Mouse (Mus musculus) splenic B cell, adult 2 months (primary cell): ENCODE results near the gene Adprm.
"Not testable (repeated sequence)": the region's sequence is repeated elsewhere in the genome, so short reads cannot be mapped to it uniquely, and the experiment has no call there.

ENCODE experiments used
- DNase-seq: peaks from one replicate; pipeline ENCODE4 v3.0.0-alpha.2; 2011; ENCODE audit warnings: low read depth, low spot score
- H3K27me3 ChIP-seq: 2 replicates; pipeline ENCODE4 v1.6.1; 2012; ENCODE audit warnings: mild to moderate bottlenecking, low read length, moderate library complexity, mixed read lengths; ENCODE audit not compliant: control insufficient read depth, poor library complexity, insufficient read depth, severe bottlenecking
- H3K36me3 ChIP-seq: 2 replicates; pipeline ENCODE4 v1.6.1; 2012; ENCODE audit warnings: mild to moderate bottlenecking, low read length, moderate library complexity, mixed read lengths; ENCODE audit not compliant: control insufficient read depth, poor library complexity, insufficient read depth, severe bottlenecking

The Adprm gene

GRCm38 (mm10) chr11:67052321-67052952 lies at the start of gene Adprm, which contains the start of gene Sco1:
Gene Adprm (minus strand): TSS chr11:67052594.
Gene Sco1 (plus strand): TSS chr11:67052670.
- peak; percentile 79 for DNase-seq
- Histone ChIP-seq H3K27me3 (no peaks in the 10 kb centered on the region), H3K36me3 (peaks cover 6% of the 10 kb centered on the region)

GRCm38 (mm10) chr11:67101713-67102112 lies 49.3 kb upstream of the Adprm start:
- DNase-seq = peak; percentile 66
- Histone ChIP-seq H3K36me3 (no peaks in the 10 kb centered on the region), H3K27me3 (no peaks in the 10 kb centered on the region)

GRCm38 (mm10) chr11:67100169-67100568 lies 47.8 kb upstream of the Adprm start:
- no peaks in the 10 kb centered on the region for H3K27me3 ChIP-seq
- peak; percentile 27 for DNase-seq
- no peaks in the 10 kb centered on the region for H3K36me3 ChIP-seq

GRCm38 (mm10) chr11:67099241-67099640 lies 46.8 kb upstream of the Adprm start:
- no peak for DNase-seq
- Histone ChIP-seq H3K36me3 (no peaks in the 10 kb centered on the region), H3K27me3 (no peaks in the 10 kb centered on the region)

GRCm38 (mm10) chr11:67098427-67098826 lies 46.0 kb upstream of the Adprm start:
- no peak for DNase-seq
- Histone ChIP-seq H3K36me3 (no peaks in the 10 kb centered on the region), H3K27me3 (no peaks in the 10 kb centered on the region)

GRCm38 (mm10) chr11:67097709-67098108 lies 45.3 kb upstream of the Adprm start:
- H3K27me3 ChIP-seq = no peaks in the 10 kb centered on the region
- H3K36me3 ChIP-seq = no peaks in the 10 kb centered on the region
- no peak for DNase-seq

GRCm38 (mm10) chr11:67094470-67094869 lies 42.1 kb upstream of the Adprm start:
- no peak for DNase-seq

GRCm38 (mm10) chr11:67093652-67094051 lies 41.3 kb upstream of the Adprm start:
- H3K27me3 ChIP-seq = 0 out of 2 replicates have a peak, but pooled peaks cover 2% of the 10 kb centered on the region

More at GRCm38 (mm10) chr11:67094470-67094869, 42.1 kb upstream of the Adprm start:
- no peaks in the 10 kb centered on the region for H3K36me3 ChIP-seq
- 0 out of 2 replicates have a peak, but pooled peaks cover 2% of the 10 kb centered on the region for H3K27me3 ChIP-seq

GRCm38 (mm10) chr11:67093201-67093600 lies 40.8 kb upstream of the Adprm start:
- 0 out of 2 replicates have a peak, but pooled peaks cover 2% of the 10 kb centered on the region for H3K27me3 ChIP-seq
- no peak for DNase-seq
- H3K36me3 ChIP-seq = no peaks in the 10 kb centered on the region

More at GRCm38 (mm10) chr11:67093652-67094051, 41.3 kb upstream of the Adprm start:
- DNase-seq = no peak
- no peaks in the 10 kb centered on the region for H3K36me3 ChIP-seq

- H3K27me3 ChIP-seq, H3K36me3 ChIP-seq, DNase-seq: not testable (repeated sequence)
These were observed 40.0 kb upstream of the Adprm start for GRCm38 (mm10) chr11:67092354-67092753.

GRCm38 (mm10) chr11:67087225-67087624 lies 34.8 kb upstream of the Adprm start:
- H3K36me3 ChIP-seq = no peaks in the 10 kb centered on the region
- H3K27me3 ChIP-seq = 0 out of 2 replicates have a peak, but pooled peaks cover 2% of the 10 kb centered on the region
- no peak for DNase-seq

GRCm38 (mm10) chr11:67086467-67087164 lies 34.2 kb upstream of the Adprm start:
- Histone ChIP-seq H3K27me3 (no peaks in the 10 kb centered on the region), H3K36me3 (no peaks in the 10 kb centered on the region)
- DNase-seq = no peak

GRCm38 (mm10) chr11:67085489-67085888 lies 33.1 kb upstream of the Adprm start:
- peak; percentile 87 for DNase-seq
- Histone ChIP-seq H3K36me3 (no peaks in the 10 kb centered on the region), H3K27me3 (no peaks in the 10 kb centered on the region)

GRCm38 (mm10) chr11:67083712-67084340 lies 31.4 kb upstream of the Adprm start:
- no peaks in the 10 kb centered on the region for H3K27me3 ChIP-seq
- H3K36me3 ChIP-seq = no peaks in the 10 kb centered on the region
- DNase-seq = no peak

GRCm38 (mm10) chr11:67083239-67083638 lies 30.8 kb upstream of the Adprm start:
- DNase-seq = no peak
- Histone ChIP-seq H3K36me3 (no peaks in the 10 kb centered on the region), H3K27me3 (no peaks in the 10 kb centered on the region)
